Mouse (Mus musculus) kidney, postnatal 25 days (tissue): Measurements from ENCODE around the gene Stim1.
"Not testable (repeated sequence)": the region's sequence is repeated elsewhere in the genome, so short reads cannot be mapped to it uniquely, and the experiment has no call there.

Experiments
- DNase-seq, 2 experiments: peaks; one replicate each; pipeline ENCODE4 v3.0.0; 2021; ENCODE audit warnings: mixed read lengths in 2 of 2

The Stim1 gene

DNA sequence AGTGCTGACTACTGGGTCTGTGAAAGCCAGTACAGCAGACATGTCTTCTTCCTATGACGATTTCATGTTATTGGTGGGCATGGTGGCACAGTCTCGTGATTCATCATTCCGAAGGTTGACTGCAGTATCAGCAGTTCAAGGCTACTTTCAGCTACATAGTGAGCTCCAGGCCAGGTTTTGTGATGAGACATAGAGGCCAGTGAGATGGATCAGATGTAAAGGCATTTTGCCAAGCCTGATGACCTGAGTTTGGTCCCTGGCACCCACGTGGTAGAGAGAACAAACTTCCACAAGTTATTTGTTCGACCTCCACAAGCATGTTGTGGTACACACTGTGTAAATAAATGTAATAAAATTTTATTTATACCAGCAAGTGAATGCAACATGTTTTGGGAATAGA is 102.9 kb downstream of the Stim1 start:
- DNase-seq = no peak

DNA sequence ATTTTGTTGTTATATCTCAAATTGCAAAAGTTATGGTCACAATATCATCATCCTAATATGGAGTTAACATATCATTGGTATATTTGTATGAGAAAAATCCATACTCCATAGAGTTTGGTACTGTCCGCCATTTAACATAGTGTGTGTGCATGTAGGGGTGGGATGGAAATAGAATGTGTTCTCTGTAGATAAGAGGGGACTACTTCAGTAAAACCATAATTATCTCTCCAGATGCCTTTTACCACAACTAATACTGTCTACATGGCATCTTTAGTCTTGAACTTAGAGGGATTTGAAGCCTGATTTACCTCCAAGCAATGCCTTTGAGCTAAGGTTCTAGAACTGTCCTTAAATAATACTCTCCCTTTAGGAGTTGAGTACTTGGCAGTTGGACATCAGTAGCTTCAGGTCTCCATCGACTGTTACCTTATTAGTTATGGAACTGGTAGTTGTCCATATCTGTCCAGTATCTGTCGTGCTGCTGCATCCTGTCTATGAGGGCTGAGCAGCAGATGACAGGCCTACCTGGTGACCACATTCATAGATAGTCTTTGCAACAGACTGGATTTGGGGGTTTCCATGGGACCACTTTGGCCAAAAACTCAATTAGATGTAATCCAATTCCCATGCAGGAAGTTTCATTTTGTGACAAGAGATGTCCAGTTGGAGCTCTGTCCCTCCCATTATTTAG is 105.9 kb downstream of the Stim1 start:
- DNase-seq = no peak

DNA sequence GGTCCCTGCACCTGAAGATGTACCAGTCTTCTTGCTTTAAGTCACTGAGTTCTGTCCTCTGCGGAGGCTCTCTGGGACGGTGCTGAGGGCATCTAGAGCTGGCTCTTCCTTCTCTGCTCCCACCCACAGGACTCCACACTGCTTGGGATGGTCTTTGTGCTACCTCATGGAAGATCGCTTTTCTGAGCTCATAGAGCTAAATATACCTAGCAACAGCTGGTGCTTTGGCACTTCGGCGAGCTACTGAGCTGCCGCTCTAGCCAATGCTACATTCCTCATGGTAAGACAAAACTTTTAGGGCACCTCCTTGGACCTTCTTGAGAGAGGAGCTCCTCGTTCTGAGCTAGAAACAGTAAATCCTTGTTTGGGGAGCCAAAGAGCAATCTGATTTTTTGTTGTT is 115.6 kb downstream of the Stim1 start:
- no peak for DNase-seq

DNA sequence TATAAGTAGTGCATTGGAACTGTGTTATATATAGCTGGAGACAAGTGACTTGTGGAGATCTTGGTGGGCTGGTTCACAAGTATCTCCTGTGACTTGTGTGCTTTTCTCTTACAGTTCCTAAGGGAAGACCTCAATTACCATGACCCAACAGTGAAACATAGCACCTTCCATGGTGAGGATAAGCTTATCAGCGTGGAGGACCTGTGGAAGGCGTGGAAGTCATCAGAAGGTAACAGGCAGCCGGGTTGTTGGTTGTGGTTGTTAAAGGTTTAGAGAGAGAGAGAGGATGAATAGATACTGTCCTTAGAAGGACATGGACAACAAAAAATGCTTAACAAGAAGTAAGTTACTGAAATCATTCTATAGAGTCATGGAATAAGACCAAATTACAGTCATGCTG is 118.4 kb downstream of the Stim1 start:
- no peak for DNase-seq

DNA sequence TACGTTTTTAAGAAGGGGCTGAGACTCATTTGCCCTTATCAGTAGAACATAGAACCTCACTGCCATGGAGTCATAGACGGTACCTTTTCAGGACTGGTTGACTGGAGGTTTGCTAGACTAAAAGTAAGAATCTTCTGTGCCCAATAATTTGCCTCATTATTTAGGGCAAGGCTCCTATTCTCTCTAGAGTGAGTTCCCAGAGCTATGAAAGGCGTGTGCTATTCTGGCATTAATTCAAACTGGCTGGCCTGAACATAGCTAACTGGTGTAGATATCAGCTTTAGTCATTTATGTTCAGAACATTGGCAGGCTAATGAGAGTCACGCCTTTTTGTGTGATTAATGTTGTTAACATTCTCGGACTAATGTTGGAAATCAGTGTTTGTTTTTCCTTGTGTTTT is 121.5 kb downstream of the Stim1 start:
- DNase-seq = no peak

DNA sequence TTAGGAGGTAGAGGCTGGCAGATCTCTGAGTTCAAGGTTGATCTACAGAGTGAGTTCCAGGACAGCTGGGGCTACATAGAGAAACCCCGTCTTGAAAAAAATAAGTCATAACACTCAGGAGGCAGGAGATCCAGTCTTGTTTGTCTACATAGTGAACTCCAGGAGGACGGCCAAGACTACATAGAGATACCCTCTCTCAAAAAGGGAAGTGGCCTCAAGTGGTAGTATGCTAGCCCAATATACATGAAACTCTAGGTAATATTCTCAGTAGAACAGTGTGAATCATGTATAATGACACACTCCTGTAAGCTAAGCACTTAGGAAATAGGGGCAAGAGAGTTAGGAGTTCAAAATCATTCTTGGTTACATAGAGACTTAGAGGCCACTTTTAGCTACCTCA is 126.3 kb downstream of the Stim1 start:
- DNase-seq = no peak

DNA sequence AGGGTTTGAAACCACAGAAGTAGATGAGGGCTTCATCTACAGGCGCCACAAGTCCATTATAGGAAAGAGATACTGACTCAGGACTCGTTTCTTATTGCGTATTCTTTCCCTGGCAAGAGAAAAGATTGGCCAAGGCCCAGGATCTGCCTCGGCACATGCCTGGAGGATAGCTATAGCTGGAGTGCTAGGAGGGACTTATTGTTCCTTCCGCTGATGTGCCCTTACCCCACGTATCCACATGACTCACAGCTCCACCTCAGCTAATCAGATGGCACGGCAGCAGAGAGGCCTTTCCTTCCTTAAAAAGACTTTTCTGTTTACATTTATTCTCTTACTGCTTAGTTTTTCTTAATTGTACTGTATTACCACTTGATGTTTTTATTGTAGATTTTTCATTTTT is 128.3 kb downstream of the Stim1 start:
- DNase-seq = no peak

DNA sequence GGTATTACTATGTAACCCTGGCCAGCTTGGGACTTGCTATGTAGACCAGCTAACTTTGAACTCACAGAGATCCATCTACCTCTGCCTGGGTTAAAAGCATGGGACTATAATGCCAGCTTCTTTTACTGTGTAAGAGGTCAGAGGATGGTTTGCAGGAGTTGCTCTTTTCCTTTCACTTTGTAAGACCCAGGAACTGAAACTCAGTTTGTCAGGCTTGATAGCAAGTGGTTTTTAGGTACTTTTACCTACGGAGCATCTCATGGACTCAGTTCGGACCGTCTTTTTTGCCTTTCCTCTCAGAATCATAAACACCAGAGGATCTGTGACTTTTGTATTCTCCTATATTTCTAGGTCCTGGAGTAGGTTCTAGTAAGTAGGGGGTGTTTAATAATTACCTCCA is 128.7 kb downstream of the Stim1 start:
- no peak for DNase-seq

DNA sequence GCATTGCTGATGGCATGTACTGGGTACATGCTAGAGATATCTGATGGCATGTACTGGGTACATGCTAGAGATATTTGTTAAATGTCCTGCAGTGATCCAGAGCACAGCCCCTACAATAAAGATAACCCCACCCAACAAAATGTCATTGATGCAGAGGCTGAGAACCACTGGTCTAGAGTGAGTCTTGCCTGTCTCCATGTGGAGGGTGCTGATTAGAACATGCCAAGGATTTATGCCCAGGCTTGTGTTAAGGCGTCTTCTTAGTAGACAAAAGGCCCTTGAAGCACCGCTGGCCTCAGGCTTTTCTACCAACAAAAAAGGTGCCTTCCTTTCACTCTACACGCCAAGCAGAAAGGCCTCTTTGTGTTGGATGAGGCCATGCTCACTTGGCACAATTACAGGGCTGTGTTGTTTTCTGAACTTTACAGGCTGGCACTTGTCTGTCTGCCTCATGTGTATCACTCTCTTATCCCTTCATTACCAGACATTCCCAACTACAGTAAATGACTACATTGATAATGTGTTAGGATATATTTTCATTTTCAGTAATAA is 131.7 kb downstream of the Stim1 start:
- no peak for DNase-seq

DNA sequence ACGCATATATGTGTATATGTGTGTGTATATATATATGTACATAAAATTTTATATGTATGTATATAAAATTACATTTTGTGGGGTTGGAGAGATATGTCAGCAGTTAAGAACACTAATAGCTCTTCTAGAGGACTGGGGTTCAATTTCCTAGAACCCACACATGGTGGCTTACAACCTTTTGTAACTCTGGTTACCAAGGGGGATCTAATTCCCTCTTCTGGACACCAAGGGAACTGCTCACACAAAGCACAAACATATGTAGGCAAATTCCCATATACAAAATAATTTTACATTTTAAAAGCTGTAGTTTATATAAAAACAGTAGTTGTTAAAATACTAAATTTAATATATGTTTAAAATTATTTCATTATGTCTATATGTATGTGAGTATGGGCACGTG is 136.5 kb downstream of the Stim1 start:
- no peak for DNase-seq

DNA sequence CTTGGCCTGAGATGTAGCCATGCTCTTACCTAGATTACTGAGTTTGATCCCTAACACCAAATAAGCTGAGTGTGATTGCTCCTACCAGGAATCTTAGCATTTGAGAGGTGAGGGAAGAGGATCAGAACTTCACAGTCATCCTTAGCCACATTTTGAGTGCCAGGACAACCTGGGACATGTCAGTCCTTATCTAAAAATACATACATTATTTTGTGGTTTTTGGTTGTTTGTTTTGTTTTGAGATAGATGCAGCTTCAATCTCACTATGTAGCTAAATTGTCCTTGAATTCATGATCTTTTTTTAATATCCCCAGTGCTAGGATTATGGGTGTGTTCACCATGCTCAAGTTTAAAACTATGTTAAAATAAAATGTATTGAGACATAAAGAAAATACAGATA is 139.8 kb downstream of the Stim1 start:
- no peak for DNase-seq

DNA sequence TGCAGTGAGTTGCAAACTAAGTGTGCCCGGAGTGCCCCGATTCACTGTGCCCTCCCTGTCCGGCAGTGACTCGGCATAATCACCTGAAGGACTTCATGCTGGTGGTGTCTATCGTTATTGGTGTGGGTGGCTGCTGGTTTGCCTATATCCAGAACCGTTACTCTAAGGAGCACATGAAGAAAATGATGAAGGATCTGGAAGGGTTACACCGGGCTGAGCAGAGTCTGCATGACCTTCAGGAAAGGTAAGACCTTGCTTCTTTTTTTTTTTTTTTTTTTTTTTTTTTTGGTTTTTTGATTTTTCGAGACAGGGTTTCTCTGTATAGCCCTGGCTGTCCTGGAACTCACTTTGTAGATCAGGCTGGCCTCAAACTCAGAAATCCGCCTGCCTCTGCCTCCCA is 147.7 kb downstream of the Stim1 start:
- DNase-seq = not testable (repeated sequence)

DNA sequence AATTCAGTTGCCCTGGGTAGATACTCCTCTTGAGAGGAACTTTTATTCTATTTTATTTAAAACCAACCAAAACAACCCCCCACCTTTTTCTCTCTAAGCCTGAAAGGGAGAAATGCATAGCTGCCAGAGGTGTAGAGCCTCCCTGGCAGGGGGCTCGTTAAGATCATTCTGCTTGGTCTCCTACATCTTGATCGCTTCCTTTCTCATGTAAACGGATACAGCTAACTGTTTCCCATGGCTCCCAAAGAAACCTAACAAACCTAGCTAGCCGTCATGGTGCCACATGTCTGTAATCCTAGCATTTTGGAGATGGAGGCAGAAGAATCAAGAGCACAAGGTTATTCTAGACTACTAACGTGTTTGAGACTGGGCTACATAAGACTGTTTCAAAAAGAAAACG is 148.2 kb downstream of the Stim1 start:
- DNase-seq = no peak

DNA sequence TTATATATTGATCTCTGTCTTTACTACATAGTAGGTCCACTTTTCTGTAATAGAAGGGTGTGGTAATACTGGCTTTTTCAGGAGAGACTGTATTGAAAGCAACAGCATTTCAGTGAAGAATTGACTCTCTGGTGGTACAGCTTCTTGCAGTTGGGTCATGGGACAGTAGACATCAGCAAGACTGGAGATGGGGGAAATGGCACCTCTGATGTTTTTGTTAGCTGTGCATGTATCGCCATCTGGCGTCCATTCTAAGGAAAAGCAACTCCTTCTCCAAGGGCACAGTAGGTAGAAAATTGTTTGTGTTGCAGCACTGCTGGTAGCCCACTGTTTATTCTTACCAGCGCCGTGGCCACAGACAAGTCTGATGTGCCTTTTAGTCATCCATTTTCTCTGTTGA is 149.8 kb downstream of the Stim1 start:
- peak in 1 of 2 experiments; percentile 25 for DNase-seq

DNA sequence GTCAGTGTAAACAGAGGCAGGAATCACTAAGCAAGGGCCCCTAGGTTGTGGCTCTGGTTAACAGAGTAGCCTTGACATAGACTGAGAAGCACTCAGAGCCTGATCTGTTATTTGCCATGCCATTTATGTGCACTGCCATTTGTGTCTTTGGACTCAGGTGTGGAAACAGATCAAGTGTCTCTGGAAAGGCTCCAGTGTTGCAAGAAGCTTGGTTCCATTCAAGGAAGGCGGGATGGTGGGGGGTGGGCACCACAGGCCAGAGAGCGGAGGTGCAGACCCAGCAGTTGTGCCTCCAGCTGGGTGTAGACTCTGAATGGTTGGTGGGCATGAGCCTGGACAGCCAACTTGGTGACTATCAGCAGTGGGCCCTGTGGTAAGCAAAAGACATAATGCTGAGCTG is 154.4 kb downstream of the Stim1 start:
- DNase-seq = no peak

DNA sequence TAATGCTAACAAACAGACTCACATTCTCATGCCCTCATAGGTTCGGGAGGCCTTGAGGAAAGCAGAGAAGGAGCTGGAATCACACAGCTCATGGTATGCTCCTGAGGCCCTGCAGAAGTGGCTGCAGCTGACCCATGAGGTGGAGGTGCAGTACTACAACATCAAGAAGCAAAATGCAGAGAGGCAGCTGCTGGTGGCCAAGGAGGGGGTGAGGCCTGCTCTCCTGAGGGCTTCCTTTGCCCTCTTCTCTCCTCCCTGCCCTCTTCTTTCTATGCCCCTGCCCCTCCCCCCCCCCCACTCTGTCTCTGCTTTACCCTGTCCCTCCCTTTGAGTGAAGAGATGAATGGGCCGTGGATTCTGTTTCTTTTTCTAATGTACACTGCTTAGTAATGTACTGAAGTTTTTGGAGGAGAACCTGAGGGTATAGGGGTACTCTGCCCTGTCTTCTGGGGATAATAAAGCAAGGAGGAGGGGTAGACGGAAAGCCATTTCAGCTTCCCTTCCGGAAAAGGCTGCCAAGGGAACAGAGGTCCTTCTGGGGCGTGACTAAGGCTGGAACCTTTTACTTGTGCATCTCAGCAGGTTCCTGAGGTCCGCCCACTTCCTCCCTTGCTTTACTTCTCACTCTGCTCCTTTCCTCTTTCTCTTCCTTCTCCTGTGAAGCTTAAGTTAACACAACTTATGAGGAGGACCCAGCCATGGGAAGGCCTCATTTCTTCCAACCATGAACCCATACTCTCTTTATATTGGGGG is 158.5 kb downstream of the Stim1 start:
- no peak for DNase-seq

DNA sequence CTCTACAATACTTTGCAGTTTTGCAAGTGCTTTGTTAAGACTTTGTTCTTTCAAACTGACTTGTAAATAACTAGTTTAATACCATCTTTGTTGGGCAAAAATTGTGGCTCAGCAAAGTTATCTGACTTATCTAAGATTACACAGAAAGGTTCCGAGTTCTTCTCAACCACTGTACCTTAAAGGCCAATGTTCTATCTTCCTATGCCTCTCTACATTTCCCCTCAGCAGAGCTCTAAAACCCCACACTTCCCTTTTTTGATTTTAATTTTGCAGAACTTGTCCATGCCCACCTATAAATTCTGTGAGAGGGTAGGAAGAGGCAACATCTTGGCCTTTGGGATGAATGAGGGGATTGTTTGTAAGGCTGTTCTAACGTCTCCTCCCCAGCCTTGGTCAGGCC is 166.7 kb downstream of the Stim1 start:
- DNase-seq = no peak

DNA sequence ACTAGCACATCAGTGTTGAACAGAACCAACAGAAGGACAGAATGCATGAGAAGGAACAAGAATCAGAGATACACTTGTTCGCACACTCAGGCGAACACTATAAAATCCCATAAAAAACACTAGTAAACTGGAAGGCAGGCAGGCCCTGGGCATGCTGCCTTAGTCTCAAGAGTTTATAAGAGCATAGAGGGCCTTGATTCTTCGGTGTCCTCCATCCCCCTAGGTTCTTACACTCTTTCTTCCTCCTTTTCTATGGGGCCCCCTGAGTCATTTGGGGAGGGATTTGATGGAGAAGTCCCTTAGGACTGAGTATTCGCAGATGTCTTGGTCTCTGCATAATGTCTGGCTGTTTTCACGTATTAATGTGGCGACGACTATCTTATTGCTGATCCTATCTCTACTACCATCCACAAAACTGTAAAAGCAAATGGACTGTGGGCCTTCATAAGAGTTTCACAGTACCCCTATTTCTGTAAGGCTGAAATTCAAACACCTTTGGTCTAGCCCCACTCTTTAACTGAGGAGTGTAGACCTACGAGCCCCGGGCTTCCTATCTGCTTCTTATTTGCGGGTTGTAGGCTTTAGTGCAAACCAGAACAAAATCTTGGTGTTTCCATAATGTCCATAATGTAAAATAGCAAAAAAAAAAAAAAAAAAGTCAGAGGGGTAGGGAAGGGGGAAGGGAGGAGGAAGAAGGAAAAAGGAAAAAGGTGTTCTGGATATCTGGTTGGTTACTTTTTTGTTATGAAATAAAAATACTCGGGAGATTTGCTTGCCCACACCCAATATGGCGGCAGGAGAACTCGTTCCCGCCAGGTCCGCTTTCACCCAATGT is 173.4 kb downstream of the Stim1 start:
- no peak for DNase-seq

DNA sequence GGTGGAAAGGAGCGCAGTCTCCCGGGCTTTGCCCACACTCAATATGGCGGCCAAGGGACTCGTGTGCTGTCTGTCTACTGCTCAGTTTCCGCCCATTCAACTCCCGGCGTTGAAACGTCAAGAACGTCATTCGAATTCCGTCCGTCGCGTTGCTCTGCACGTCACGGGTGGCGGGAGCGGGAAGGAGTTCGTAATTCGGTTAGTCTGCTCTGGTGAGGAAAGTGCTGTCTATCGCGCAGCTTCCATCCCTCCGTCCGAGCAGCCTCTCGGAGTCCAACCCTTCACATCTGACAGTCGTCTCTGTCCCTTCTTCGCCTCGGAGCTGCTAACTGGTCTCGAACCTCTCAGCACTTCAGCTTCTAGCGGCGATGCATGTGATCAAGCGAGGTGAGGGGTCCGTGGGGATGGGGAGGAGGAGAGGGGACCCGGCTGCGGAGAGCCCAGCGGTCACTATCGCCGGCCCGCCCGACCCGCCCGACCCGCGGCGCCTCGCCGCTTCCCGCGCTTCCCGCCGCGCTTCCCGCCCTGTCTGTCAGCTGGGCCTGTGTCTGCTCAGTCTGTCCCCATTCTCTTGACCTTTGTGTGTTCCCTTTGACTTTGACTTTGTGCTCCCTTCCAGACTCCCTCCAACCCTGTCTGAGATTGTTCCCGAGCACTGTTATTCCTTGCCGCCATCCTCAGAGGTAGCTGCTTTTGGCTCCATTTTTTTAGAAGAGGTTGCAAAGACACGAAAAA is 174.2 kb downstream of the Stim1 start, which contains the start of gene Rrm1:
Gene Rrm1, plus strand, starts transcription at position 39 of the 735 bp plus-strand sequence.
- DNase-seq = peak; percentile 93 to 97

DNA sequence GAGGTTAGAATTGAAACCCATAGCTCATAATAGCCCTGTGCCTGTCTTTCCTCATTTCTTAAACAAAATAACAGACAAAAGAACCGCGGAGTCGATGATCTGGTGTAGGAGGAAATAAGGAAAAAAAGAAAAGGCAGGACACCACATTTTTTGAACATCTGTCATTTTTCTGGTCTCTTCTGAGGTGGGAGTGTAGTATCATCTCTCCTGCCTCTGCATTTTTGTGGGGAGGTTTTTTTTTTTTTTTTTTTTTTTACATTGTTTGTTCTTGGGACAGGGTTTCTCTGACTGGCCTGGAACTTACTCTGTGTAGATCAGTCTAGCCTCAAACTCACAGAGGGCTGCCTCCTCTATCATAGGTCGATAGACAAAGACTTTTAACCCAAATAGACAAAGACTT is 174.8 kb downstream of the Stim1 start:
- no peak for DNase-seq

DNA sequence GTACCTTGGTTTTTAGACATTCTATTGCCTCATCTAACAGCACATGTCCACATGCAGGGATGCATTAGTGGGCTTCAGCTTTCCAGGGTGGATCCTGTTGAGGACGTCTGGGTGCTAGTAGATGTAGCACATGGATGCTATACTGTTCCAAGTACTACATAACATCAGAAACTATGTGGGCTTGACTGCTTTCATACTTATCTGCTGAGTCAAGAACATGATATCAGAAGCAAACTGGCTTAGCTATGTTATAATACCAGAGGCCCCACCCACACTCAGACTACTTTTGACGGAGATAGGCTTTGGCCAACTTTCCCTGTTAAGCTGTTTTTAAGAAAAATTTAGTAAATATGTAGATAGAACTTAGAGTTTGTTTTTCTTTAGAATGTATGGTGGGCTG is 176.7 kb downstream of the Stim1 start:
- no peak for DNase-seq

DNA sequence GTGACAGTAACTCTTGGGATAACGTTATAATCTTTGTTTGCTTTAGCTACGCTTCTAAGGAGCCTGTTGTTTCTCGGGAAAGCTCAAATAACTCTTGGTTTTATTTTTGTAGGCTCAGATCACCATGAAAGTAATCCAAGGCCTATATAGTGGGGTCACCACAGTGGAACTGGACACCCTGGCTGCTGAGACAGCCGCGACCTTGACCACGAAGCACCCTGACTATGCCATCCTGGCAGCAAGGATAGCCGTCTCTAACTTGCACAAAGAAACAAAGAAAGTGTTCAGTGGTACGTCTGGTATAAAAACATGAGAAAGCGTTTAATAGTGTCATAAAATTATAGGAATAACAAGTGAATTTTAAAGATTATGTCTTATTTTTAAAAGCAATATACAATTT is 178.8 kb downstream of the Stim1 start:
- DNase-seq = no peak
